Mouse (Mus musculus): ENCODE measurements at regions not wholly inside any gene's neighbourhood (a gene's known extent, or its start where the extent isn't known, plus 50 kb on each side); places are given as distances from the start of the nearest gene placed in this dataset.

DNA sequence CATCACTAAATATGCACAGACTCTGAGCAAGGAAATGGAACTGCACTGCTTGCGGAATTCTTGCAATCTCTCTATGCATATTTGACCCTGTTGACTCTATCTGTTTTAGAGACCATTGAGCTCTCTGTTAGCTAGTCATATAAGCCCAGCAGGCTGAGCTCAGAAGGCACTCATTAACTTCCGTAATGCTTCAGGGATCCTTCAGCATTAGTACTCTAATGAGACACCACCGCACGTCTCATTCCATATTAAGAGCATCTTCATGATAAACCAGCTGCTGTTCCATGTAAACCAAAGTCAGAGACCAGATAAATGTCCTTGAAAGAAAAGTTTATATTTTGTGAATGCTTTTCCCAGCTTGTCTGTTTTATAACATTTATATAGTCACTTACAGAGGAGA, 237.1 kb upstream of the Mad2l1 start:
- TF ChIP-seq CTCF (conservative IDR thresholded peaks at IDR 0.05; ENCODE audit: low read length) (no peak), POU5F1 (IDR thresholded peaks at IDR 0.05; ENCODE audit: borderline replicate concordance, low read length) (no peak), NANOG (IDR thresholded peaks at IDR 0.05; ENCODE audit: borderline replicate concordance, low read length) (no peak)

All from E14TG2a.4 (cell line).